Mouse (Mus musculus) heart, postnatal 4 days (tissue): Measurements from ENCODE around the gene Izumo4. TPM values are rescaled to one million over a fixed set of nuclear protein-coding genes. Genes with fewer than 3 reads are reported as not detected.

Experiments
- DNase-seq: peaks from one replicate; pipeline ENCODE4 v3.0.0; 2021
- total RNA-seq, 2 experiments: library from RNA; stranded (reverse); gene quantifications; 2 replicates each; pipeline ENCODE4 v1.2.3; 2021

Izumo4 gene
- 1 to 10 TPM; 3.2 to 4.6 TPM for total RNA-seq

DNA sequence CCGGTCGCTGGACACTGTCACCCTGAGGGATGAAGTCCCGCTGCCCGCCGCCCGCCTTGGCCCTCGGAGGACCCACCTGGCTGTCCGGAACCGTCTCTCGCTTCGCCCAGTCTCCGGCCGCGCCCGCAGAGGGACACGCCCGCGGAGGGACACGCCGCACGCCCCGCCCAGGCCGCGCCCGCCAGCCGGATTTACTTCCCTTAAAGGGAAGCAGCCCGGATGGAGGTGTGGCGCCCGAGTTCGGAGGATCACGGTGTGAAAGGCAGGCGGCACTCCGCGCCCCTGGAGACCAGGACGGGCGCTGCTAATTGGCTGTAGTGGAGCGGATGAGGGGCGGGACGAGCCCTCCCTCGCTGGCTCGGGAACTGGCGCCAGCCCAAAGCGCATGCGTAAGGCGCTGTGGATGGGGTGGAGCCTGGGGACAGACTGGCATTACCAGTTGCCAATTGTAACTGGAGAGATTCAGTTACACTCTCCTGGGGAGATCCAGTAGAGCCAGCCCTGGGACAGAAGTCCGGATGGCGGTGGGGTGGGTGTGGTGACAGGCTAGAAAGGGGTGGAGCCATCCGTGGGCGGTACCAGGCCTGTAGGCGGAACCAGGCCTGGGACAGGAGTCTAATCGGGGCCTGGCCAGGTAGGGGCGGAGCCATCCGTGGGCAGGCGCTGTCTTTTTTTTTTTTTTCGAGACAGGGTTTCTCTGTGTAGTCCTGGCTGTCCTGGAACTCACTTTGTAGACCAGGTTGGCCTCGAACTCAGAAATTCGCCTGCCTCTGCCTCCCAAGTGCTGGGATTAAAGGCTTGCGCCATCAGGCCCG, at the start of gene Izumo4, which contains the start of gene Mob3a:
TSS of gene Izumo4 (plus strand) at position 464 of the 815 bp plus-strand sequence.
TSS of gene Mob3a (minus strand) at position 257 of the 815 bp plus-strand sequence.
- DNase-seq, result peak; percentile 98

DNA sequence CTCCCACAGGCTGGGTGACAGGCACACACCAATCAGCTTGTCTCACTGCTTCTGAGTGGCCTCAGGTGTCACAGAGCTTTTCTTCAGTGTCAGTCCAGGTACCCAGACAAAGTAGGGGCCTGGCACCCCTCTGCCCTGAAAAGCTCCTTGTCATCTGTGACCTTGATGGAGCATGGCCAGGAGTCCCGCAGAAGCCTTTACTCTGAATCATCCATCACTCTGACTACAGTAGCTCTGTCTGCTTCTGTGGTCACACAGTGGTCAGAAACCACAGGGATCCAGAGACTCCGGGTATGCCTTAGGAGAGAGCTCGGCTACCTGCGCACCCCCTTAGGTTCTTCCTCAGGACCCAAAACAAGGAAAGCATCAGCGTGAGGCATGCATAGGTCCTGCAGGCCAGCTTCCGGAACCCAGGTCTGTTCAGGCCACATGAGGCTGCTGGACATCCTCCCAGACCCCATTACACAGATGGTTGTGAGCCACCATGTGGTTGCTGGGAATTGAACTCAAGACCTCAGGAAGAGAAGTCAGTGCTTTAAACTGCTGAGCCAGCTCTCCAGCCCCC, 48.7 kb upstream of the Izumo4 start:
- no peak for DNase-seq

DNA sequence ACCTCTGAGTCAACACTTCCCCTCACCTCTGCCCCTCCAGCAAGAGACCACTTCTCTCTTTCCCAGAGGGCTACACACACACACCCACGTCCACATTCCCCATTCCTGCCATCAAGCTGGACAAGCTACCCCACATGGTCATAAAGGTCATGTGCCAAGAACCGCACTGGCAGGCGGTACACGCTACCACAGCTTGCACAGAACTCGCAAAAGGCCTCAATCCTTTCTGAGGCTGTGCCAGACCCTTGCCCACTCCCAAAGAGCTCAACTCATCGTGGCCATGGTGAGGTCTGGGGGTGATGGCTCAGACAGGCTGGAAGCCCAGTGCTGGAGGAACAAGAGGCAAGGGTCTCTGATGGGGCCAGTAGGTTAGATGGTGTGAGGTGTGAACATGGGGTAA, 47.1 kb upstream of the Izumo4 start:
- DNase-seq, result no peak

DNA sequence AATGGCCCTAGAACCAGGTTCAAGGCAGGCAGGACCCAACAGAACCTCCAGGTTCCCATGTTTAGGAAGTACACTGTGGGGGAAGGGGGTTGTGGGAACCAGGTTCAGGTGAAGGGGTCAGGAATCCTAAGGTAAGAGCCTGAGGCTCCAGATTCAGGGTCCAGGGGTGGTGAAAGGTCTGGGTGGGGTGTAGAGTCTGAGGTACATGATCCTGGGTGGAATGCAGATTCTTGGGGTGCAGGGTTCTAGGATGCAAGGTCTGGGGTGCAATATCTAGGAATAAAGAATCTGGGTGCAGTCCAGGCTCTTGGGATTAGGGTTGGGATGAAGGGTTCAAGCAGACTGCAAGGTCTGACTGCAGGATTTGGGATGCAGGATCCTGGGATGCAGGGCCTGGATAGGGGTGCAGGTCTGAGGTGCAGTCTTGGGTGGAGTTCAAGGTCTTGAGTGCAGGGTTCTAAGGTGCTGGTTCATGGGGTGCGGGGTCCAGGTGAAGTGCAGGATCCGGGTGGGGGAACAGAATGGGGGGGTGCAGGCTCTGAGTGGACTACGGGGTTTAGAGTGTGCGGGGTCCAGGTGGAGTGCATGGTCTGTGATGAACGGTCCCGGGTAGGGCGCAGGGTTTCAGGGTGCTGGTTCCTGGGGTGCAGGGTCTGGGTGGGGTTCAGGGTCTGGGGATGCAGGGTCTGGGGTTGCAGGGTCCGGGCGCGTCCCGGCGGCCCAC, 46.4 kb upstream of the Izumo4 start:
- DNase-seq, result no peak

DNA sequence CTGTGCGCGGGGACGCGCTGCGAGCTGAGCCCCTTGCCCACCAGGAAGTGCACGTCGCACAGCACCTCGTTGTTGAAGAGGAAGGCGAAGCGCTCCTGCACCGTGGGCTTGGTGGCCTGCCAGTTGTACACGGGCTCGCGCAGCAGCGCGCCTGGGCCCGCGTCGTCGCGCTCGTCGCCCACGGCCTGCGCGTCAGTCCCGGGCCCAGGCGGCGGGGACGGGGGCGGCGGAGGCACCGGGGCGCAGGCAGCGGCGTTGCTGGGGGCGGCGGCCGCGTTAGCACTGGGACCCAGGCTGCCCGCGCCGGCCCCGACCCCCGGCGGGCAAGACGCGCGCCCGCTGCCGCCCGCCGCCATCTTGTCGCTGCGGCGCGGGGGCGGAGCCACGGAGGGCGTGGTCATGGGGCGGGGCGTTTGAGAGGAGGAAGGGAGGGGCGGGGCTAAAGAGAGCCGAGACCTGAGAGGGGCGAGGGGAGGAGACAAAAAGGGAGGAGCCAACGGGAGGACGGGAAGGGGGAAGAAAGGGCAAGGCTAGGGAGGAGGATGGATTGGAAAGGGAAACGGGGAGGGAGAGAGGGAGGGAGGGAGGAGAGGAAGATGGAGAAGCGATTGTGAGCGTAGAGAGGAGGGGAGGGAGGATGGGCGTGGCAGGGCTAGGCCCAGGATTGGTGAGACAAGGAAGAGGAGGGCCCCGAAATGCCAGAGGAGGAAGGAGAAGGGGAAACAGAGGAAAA, 45.7 kb upstream of the Izumo4 start:
- DNase-seq, result peak; percentile 98

DNA sequence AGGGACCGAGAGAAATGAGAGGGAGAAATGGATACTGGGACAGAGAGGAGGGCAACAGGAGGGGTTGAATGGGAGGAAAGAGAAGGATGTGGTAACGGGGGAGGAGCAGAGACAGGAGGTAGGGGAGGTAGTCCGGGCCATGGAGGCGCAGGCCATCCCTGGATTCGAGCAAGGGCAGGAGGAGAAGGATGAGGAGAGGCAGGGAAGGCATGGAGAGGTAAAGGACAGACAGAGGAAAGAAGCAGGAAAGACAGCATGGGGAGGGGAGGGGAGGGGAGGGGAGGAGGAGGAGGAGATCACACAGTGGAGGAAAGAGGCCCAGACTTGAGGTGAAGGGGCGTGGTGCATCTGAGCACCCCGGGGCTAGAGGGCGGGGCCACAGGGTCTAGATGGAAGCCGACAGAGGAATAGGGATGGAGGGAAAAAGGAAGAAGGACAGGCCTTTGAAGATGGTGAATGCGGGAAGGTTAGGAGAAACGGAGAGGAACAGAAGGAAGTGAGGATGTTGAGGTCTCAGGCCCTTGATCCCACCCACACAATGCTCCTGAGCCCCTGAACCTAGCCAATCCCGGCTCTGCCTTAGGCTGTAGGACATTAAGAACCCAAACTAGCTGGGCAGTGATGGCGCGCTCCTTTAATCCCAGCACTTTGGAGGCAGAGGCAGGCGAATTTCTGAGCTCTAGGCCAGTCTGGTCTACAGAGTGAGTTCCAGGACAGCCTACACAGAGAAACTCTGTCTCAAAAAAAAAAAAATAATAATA, 44.9 kb upstream of the Izumo4 start, which contains the start of gene Btbd2:
TSS of gene Btbd2 (minus strand) at position 209 of the 761 bp plus-strand sequence.
- DNase-seq, result no peak

DNA sequence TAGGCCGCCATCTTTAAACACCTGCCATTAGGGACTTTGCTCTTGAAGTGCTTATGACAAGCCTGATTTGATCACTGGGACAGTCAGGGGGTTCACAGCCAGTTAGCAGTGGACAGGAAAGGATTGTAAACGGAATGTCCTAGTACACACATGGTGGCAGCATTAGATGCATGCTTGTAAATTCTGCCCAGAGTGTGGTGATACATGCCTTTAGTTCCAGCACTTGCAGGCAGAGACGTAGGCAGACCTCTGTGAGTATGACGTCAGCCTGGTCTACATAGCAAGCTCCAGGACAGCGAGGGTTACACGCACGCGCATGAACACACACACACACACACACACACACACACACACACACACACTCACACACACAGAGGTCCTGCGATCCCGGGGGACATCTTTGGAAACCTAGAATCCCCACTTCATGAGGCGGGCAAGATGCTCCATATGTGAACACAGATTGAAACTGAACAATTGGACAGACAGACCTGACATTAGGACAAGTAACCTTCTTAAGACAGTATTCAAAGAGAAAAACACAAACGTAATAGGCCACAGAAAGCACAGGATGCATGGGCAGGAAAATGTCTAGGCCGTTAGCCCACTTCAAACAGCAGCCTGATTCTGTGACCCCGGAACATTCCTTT, 43.7 kb upstream of the Izumo4 start:
- DNase-seq, result no peak

DNA sequence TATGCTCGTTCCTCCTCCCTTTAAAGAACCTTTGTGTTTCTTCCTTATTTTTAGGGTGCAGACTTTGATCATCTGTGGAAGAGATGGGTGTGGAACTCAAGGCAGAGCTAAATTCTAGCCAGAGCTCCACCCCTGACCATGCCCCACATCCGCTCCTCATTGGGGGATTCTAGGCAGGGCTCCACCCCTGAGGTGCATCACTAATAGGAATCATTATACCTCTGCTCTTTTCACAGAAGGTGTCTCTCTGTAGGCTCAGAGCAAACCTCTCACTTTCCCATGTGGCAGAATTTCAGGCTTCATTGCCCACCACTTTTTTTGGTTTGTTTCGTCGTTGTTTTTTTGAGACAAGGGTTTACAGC, 43.2 kb upstream of the Izumo4 start:
- DNase-seq, result no peak

DNA sequence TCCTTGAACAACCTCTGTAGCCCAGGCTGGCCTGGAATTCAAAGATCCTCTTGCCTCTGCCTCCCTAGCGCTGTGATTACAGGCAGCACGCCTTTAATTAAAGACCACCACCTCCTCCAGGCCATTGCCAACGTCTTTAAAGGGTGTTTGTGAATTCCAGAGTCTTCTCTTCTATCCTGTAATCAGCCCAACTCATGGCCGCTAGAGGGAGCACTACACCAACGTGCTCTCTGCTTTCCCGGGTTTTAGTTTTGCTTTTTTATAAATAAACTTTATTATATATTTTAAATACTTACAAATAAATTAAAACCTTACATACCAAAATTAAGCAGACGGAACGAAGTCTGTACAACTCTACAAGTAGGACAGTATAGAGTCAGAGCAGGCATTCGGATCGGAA, 42.8 kb upstream of the Izumo4 start:
- peak; percentile 87 for DNase-seq

DNA sequence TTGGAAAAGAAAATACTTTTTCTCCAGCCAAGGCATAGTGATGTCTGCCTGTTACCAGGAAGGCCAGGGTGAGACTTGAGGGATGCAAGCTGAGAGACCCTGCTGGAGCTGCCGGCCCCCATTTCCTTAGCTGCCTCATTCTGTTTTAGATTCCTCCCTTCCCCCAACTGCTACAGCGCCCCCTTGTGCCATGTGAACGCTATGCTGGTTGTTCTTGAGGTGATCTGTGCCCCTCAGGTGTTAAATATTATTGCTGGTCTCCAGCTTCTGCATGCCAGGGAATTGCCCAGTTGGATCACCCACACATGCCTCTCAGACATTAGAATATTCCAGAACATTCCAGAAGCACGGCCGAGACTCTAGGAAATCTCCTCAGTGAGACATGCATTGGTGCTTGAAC, 40.8 kb upstream of the Izumo4 start:
- peak; percentile 69 for DNase-seq

DNA sequence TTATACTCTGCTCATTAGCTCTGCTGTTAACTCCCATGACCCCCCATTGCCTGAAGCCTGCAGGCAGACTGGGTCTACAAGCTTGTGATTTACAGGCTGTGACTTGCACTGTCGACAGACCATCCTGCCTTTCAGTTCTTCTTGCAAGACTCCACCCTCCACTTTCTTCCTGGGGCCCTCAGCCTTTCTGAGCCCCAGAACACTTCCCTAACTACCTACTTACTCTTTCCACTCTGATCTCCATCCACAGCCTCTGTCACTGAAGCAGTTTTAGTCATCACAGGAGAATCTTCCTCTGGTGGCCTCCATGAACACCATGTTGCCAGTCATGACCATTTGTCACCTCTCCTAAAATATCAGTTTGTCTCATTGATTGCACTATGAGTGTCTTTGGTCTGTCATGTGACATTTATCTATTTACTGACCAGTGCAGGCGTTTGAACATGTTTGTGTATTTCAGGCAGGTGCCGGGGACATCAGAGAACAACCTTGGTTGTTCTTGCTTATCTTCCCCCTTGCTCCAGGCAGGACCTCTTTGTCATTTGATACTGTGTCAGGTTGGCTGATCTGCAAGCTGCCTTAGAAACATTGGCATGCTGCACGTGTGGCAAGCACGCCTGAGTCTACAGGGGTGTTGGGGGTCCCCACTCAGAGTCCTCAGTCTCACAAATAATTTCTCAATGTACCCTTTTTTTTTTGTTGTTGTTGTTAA, 38.3 kb upstream of the Izumo4 start:
- DNase-seq, result no peak

DNA sequence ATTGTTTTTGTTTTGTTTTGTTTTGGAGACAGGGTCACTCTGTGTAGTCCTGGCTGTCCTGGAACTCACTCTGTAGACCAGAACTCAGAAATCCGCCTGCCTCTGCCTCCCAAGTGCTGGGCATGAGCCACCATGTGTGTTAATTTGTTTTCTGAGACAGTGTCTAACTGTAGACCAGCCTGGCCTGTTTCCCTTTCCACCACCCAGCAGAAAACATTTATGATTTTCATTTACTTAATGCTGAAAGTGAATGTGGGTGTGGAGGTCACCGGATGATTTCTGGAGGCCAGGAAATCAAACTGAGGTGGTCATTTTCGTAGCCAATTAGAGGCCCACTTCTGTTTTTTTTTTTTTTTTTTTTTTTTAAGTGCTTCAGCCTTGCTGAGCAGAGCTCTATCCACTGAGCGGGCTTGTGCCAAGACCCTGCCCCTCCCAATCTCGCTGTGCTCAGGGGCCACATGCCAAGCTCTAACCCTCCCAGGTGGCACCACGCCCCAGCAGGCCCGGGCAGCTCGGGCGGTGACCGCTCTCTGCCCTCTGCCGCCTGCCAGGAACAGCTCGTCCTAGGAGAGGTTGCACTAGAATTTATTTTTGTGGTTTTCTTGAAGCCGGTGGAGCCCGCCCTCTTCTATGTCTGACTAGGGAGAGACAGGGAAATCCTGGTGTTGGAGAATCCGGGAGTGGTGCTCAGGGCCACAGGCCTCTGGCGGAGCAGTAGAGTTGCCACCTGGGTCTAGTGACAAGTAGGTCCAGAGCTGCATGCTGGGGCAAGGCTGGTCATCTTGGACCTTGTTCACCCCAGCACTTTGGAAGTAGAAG, 37.6 kb upstream of the Izumo4 start:
- DNase-seq, result peak; percentile 93

DNA sequence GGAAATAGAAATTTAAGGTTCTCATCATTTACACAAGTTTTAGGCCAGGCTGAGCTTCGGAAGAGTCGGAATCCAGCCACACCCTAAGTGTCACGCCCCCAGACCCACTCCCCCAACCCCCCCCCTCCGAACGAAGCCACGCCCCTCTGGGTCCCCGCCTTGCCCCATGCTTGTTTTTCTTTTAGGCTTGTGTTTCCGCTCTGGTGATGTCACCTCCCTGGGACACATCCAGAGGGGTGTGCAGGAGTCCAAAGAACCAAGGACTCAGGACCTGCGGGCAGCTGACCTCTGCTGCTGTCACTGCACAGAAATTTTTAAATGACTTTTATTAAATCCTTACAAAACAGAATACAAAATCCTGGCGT, 37.0 kb upstream of the Izumo4 start:
- peak; percentile 87 for DNase-seq

DNA sequence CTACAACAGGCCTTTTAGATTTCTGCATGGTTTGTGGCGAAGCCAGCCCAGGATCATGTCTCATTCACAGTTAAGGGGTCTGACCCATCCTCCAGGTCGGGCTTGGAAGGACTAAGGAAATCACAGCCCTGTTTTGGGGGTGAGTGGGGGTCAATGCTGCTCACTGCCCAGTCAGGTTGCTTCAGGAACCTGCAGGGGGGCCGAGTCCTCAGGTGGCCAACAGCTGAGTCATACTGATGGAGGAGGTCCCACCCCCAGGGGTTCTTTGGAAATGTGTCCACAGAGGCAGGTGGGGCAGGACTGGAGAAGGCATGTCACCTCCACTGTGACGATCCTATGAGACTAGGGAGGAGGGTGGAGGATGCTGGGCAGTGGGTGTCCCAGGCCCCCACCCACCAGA, 36.5 kb upstream of the Izumo4 start:
- DNase-seq, result no peak

DNA sequence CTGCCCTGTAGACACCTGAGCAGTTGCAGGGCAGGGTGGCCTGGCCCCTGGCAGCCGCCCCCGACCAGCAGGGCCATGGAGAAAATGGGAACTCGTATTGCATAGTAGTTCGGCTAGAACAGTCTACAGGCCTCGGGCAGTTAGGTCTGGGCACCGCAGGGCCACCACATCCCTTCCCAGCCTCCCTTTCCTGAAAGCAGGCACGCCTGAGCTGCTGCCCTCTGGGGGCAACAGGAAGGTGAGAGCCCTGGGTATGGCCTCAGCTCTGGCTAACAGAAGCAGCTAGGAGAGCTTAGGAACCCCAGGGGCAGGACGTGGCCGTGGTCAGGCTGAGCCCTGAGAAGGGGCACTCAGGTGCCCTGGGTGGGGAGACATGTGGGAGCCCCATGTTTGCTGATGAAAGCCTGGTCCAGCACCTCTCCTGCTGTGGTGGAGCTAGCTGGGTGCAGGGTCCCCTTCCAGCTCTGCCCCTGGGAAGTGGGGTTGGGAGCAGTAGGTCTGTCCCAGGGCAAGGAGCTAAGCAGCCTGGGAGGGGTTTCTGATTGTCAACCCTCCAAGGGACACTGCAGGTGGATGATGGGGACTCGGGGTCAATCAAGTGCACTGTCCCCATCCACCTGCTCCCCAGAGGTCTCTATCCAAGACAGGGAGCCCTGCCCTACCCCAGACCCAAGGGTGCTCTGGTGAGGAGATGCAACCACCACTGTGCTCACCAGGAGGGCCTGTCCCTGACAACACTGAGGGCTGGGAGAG, 35.8 kb upstream of the Izumo4 start:
- no peak for DNase-seq

DNA sequence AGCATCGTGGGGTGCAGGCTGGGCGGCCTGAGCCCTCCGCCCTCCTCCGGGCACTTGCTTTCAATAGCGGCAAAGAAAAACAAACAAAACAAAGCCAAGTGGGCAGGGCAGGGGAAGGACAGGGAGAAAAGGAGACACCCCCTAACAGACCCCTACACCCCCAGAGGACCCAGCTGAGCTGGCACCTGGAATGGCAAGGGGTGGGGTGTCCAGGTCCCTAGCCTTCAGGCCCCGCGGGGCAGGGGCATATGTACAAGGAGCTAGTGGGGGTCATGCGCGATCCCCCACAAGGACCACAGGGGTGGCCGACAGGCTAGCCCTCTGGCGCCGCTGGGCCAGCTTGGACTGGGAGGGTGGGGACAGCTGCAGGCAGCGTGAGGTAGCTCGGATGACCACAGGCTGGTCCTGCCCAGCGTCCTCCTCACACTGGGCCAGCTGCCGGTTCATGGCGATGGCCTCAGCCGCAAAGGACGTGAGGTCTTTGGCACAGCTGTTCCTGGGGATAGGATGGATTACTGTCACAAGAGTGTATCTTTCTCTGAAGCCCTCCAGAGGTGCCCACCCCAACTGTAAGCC, 35.1 kb upstream of the Izumo4 start:
- no peak for DNase-seq

DNA sequence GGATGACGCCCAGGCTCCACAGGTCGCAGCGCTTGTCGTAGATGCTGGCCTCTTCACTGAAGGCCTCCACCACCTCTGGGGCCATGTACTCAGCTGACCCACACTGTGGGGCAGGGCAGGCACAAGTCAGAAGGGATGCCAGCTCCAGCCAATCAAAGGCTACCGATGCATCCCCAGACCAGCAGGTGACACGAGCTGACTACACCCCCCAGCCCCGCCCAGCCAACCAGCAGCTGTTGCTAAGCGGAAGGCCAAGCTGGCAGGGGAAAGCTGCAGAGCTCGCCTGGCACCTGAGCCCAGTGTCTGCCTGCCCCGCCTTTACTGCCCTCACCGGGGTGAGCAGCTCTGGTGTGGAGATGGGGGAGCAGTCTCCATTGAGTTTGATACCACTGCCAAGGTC, 33.4 kb upstream of the Izumo4 start:
- no peak for DNase-seq

DNA sequence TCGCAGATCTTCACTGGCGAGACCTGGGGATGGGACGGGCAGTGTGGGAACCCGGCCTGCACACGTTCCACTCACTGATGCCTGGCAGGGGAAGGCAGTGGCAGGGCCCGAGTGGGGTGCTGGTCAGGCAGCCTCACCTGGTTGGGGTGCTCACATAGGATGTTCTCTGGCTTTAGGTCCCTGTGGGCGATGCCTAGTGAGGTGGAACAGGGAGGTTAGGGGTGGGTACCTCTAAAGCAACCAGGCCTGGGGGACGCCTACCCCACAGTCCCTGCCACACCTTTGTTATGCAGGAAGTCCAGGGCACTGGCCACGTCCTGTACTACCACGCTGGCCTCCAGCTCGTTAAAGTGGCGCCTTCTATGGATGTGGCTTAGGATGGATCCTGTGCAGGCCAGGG, 33.0 kb upstream of the Izumo4 start:
- no peak for DNase-seq
